Mouse (Mus musculus) forebrain, embryonic 11.5 days (tissue): ENCODE data around the gene Cntn2. TPM values are rescaled to one million over a fixed set of nuclear protein-coding genes. Genes with fewer than 3 reads are reported as not detected.

Experiments used
- ATAC-seq: fragments of 200-750 bp; cut with Nextera tagmentation; replicated peaks from 2 replicates; pipeline ENCODE4 v1.8.0; 2017; ENCODE audit warnings: moderate TSS enrichment; ENCODE audit not compliant: low FRiP score
- DNase-seq: peaks from one replicate; pipeline ENCODE4 v3.0.0-alpha.2; 2017; ENCODE audit warnings: low spot score
- H3K27ac ChIP-seq: fragments of 300-500 bp; sonication (generic); 2 replicates; pipeline ENCODE4 v1.5.1; 2014; ENCODE audit warnings: low read depth, low read length
- H3K27me3 ChIP-seq: fragments of 300-500 bp; sonication (generic); 2 replicates; pipeline ENCODE4 v1.6.1; 2014; ENCODE audit warnings: mild to moderate bottlenecking, low read length, mixed read lengths; ENCODE audit not compliant: control insufficient read depth, insufficient read depth
- H3K36me3 ChIP-seq: fragments of 300-500 bp; sonication (generic); 2 replicates; pipeline ENCODE4 v1.6.1; 2014; ENCODE audit warnings: mild to moderate bottlenecking, low read length, moderate library complexity, mixed read lengths; ENCODE audit not compliant: control insufficient read depth, insufficient read depth
- H3K4me1 ChIP-seq: fragments of 300-500 bp; sonication (generic); replicated peaks from 2 replicates; pipeline ENCODE4 v1.6.1; 2014; ENCODE audit warnings: low read length, mixed read lengths; ENCODE audit not compliant: control insufficient read depth, insufficient read depth
- H3K4me2 ChIP-seq: fragments of 300-500 bp; sonication (generic); 2 replicates; pipeline ENCODE4 v1.6.1; 2014; ENCODE audit warnings: low read depth, mild to moderate bottlenecking, low read length, moderate library complexity, mixed read lengths; ENCODE audit not compliant: severe bottlenecking
- H3K4me3 ChIP-seq: fragments of 300-500 bp; sonication (generic); 2 replicates; pipeline ENCODE4 v1.5.1; 2014; ENCODE audit warnings: low read depth, low read length
- H3K9ac ChIP-seq: fragments of 300-500 bp; sonication (generic); 2 replicates; pipeline ENCODE4 v1.6.1; 2014; ENCODE audit warnings: low read length
- H3K9me3 ChIP-seq: fragments of 300-500 bp; sonication (generic); 2 replicates; pipeline ENCODE4 v1.6.1; 2016; ENCODE audit warnings: low read length, mixed read lengths; ENCODE audit not compliant: control insufficient read depth
- WGBS: fragments of 180-500 bp; shearing (Covaris S2); extraction: QIAGEN DNeasy Blood & Tissue Kit; methylation state at CpG from one replicate; pipeline ENCODE4 v1.1.7; 2014; 5-methylcytosine and 5-hydroxymethylcytosine counted together
- polyA plus RNA-seq: library from polyadenylated mRNA; unstranded; fragments of >200 nt; fragmentation: Nextera tagmentation; extraction: Ambion mirVana; gene quantifications from 2 replicates; pipeline ENCODE4 v1.2.1, GENCODE M21; 2014

Gene Cntn2
- polyA plus RNA-seq, 1 experiment from 2014 or later = 16.9 TPM

- no peaks in the 10 kb centered on the region for H3K36me3 ChIP-seq
- ATAC-seq (no peak), DNase-seq (no peak)
- H3K27me3 ChIP-seq = no peaks in the 10 kb centered on the region
- H3K4me2 ChIP-seq = no peak overlapping the region
- no peak overlapping the region for H3K27ac ChIP-seq
- no peak overlapping the region for H3K4me3 ChIP-seq
- no peak overlapping the region for H3K9ac ChIP-seq
- H3K9me3 ChIP-seq = no peaks in the 10 kb centered on the region
- H3K4me1 ChIP-seq = no peaks in the 10 kb centered on the region
Observed at GRCm38 (mm10) chr1:132468926-132469325, 74.1 kb downstream of the Cntn2 start.

- DNase-seq (no peak), ATAC-seq (no peak)
- H3K9ac ChIP-seq = no peak overlapping the region
- no peak overlapping the region for H3K4me2 ChIP-seq
- H3K9me3 ChIP-seq = no peaks in the 10 kb centered on the region
- H3K27ac ChIP-seq = no peak overlapping the region
- no peaks in the 10 kb centered on the region for H3K4me1 ChIP-seq
- no peak overlapping the region for H3K4me3 ChIP-seq
- WGBS = 84% methylated on average over 5 of the region's 5 CpGs
- H3K27me3 ChIP-seq = no peaks in the 10 kb centered on the region
- no peaks in the 10 kb centered on the region; the same call in 1 of the 2 replicates for H3K36me3 ChIP-seq
Observed at GRCm38 (mm10) chr1:132464651-132465050, 78.4 kb downstream of the Cntn2 start.

Other genes with a start within 250 kb of the Cntn2 start
- 0.99 and 1.1 TPM in 2 replicates for gene Klhdc8a, start 244.6 kb downstream of the Cntn2 start, polyA plus RNA-seq
- 57.7 and 63.4 TPM in 2 replicates for gene Nuak2, start 227.1 kb downstream of the Cntn2 start, polyA plus RNA-seq
- gene Tmcc2, start 152.0 kb downstream of the Cntn2 start, polyA plus RNA-seq = 13.3 and 16.1 TPM in 2 replicates
- gene Dstyk, start 125.7 kb downstream of the Cntn2 start, polyA plus RNA-seq = 13.6 and 15.7 TPM in 2 replicates
- gene Rbbp5, start 65.9 kb downstream of the Cntn2 start, polyA plus RNA-seq = 62.0 and 67.3 TPM in 2 replicates
- 1.1 and 1.3 TPM in 2 replicates for gene Tmem81, start 37.0 kb downstream of the Cntn2 start, polyA plus RNA-seq
- gene Nfasc, start 198.5 kb upstream of the Cntn2 start, polyA plus RNA-seq = 19.9 and 21.9 TPM in 2 replicates